Mouse (Mus musculus): ENCODE measurements at regions not wholly inside any gene's neighbourhood (a gene's known extent, or its start where the extent isn't known, plus 50 kb on each side); places are given as distances from the start of the nearest gene placed in this dataset.

- Histone ChIP-seq H3K27ac (no peak overlapping the region), H3K4me3 (no peak overlapping the region), H3K36me3 (replicated peaks) (no peaks in the 10 kb centered on the region), H3K27me3 (ENCODE audit: poor library complexity, severe bottlenecking) (no peaks in the 10 kb centered on the region), H3K9me3 (no peaks in the 10 kb centered on the region; the same call in 1 of the 2 replicates), H3K4me1 (peaks cover 6% of the 10 kb centered on the region)
- WGBS: 69% methylated on average over 3 of the region's 3 CpGs
- no peak for DNase-seq (ENCODE audit: extremely low spot score, low spot score)
These were observed 126.2 kb downstream of the 9530068E07Rik start for GRCm38 (mm10) chr11:52522384-52522783.

DNA sequence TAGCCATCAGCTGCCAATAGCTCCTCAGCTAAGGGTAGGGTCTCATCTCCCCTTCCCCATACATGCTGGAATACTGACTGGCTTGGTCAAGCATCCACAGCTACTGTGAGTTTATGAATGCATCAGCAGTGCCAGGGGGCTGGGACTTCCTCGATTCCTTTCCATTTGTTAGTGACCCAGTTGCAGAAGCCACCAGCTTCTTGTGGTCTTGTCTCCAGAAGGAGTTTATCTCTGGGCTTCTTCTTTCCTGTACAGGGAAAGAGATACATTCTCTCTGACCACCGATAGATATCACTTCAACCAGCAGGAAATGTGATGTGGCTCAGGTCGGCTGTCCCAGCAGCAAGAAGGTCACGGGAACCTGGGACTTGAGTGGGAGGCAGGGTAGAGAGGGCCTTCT is 127.0 kb downstream of the 9530068E07Rik start:
- no peaks in the 10 kb centered on the region for H3K9me3 ChIP-seq
- no peaks in the 10 kb centered on the region for H3K36me3 ChIP-seq (replicated peaks)
- no peak overlapping the region for H3K4me3 ChIP-seq
- no peak for DNase-seq (ENCODE audit: extremely low spot score, low spot score)
- H3K27me3 ChIP-seq (ENCODE audit: poor library complexity, severe bottlenecking): no peaks in the 10 kb centered on the region
- peaks cover 6% of the 10 kb centered on the region for H3K4me1 ChIP-seq
- WGBS: 88% methylated on average over 4 of the region's 4 CpGs
- no peak overlapping the region for H3K27ac ChIP-seq

DNA sequence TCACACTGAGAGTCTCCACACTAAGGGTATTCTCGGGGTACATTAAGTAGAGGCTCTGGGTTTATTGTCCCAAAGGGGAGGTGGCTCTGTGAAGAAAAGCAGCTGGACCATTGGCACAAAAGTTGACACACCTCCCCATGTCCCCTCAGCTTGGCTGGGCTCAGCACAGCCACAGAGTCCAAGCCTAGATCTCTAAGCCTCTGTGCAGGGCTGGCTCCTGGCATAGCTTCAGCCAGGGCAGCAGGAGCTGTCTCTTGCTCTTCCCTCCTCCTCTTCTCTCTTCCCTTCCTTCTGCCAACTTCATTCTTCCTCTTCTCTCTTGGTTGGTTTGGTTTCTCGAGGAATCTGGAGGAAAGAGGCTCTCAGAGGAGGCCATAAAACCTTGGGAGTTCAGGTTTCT is 127.4 kb downstream of the 9530068E07Rik start:
- H3K4me3 ChIP-seq: no peak overlapping the region
- no peak overlapping the region for H3K27ac ChIP-seq
- peaks cover 6% of the 10 kb centered on the region for H3K4me1 ChIP-seq
- 78% methylated on average over 2 of the region's 2 CpGs for WGBS
- no peak for DNase-seq (ENCODE audit: extremely low spot score, low spot score)
- no peaks in the 10 kb centered on the region for H3K27me3 ChIP-seq (ENCODE audit: poor library complexity, severe bottlenecking)
- no peaks in the 10 kb centered on the region for H3K36me3 ChIP-seq (replicated peaks)
- no peaks in the 10 kb centered on the region for H3K9me3 ChIP-seq

DNA sequence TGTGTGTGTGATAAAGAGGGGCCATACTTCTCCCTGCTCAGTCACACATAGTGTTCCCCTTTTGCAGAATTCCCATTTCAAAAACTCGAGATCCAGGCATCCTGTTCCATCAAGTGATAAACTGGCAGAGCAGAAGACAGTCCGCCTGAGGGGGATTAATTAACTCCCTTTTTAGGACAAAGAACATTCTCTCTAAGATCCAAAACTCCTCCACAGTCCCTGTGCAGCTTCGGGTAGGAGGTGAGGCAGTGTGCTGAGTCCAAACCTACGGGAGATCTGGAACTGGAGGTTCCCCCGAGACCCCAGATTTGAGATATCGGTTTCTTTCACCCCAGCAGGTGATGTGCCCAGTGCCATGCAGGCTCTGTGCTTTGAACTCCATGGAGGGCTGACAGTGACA is 129.2 kb downstream of the 9530068E07Rik start:
- no peak overlapping the region for H3K27ac ChIP-seq
- 69% methylated on average over 6 of the region's 6 CpGs for WGBS
- DNase-seq (ENCODE audit: extremely low spot score, low spot score): no peak
- no peaks in the 10 kb centered on the region for H3K9me3 ChIP-seq
- no peak overlapping the region for H3K4me3 ChIP-seq
- no peaks in the 10 kb centered on the region for H3K27me3 ChIP-seq (ENCODE audit: poor library complexity, severe bottlenecking)
- no peaks in the 10 kb centered on the region for H3K36me3 ChIP-seq (replicated peaks)
- H3K4me1 ChIP-seq: peaks cover 6% of the 10 kb centered on the region

- H3K4me3 ChIP-seq: no peak overlapping the region
- H3K36me3 ChIP-seq (replicated peaks): no peaks in the 10 kb centered on the region
- H3K9me3 ChIP-seq: no peaks in the 10 kb centered on the region
- WGBS: 89% methylated on average over 6 of the region's 6 CpGs
- no peak for DNase-seq (ENCODE audit: extremely low spot score, low spot score)
- no peaks in the 10 kb centered on the region for H3K27me3 ChIP-seq (ENCODE audit: poor library complexity, severe bottlenecking)
- H3K4me1 ChIP-seq: peaks cover 6% of the 10 kb centered on the region
- no peak overlapping the region for H3K27ac ChIP-seq
These were observed 130.1 kb downstream of the 9530068E07Rik start for GRCm38 (mm10) chr11:52526306-52526705.

GRCm38 (mm10) chr11:52533379-52533778 is 137.2 kb downstream of the 9530068E07Rik start:
- DNase-seq (ENCODE audit: extremely low spot score, low spot score): no peak
- no peaks in the 10 kb centered on the region for H3K27me3 ChIP-seq (ENCODE audit: poor library complexity, severe bottlenecking)
- H3K4me1 ChIP-seq: peaks cover 18% of the 10 kb centered on the region
- no peak overlapping the region for H3K4me3 ChIP-seq
- no peaks in the 10 kb centered on the region for H3K9me3 ChIP-seq
- no peaks in the 10 kb centered on the region for H3K36me3 ChIP-seq (replicated peaks)
- H3K27ac ChIP-seq: no peak overlapping the region
- 84% methylated on average over 5 of the region's 5 CpGs for WGBS

GRCm38 (mm10) chr11:52534586-52534985 is 138.4 kb downstream of the 9530068E07Rik start:
- H3K27ac ChIP-seq: no peak overlapping the region
- no peak overlapping the region for H3K4me3 ChIP-seq
- H3K9me3 ChIP-seq: no peaks in the 10 kb centered on the region
- no peaks in the 10 kb centered on the region for H3K27me3 ChIP-seq (ENCODE audit: poor library complexity, severe bottlenecking)
- WGBS: 73% methylated on average over 13 of the region's 13 CpGs
- H3K4me1 ChIP-seq: peaks cover 18% of the 10 kb centered on the region
- H3K36me3 ChIP-seq (replicated peaks): no peaks in the 10 kb centered on the region
- DNase-seq (ENCODE audit: extremely low spot score, low spot score): no peak

DNA sequence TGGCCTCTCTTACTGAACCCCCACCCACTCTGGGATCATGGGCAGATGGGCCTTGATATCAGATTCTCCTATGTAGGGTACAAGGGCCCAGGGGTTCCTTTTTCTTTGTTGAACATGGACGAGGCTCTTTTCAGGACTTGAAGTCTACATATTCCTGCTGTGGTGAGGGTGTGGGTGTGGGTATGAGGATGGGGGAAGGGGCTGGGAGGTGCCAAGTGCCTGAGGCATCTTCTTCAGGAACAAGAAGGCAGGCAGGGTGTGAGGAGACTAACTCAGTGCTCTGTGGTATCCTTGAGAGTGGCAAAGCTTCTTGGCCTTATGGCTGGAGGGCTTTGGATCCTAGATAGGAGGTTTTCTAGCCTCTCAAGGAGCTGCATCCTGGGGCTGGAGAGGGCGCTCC is 140.0 kb downstream of the 9530068E07Rik start:
- H3K36me3 ChIP-seq (replicated peaks): no peaks in the 10 kb centered on the region
- 83% methylated on average over 2 of the region's 2 CpGs for WGBS
- peaks cover 18% of the 10 kb centered on the region for H3K4me1 ChIP-seq
- no peak overlapping the region for H3K4me3 ChIP-seq
- no peaks in the 10 kb centered on the region for H3K27me3 ChIP-seq (ENCODE audit: poor library complexity, severe bottlenecking)
- no peaks in the 10 kb centered on the region for H3K9me3 ChIP-seq
- no peak overlapping the region for H3K27ac ChIP-seq
- DNase-seq (ENCODE audit: extremely low spot score, low spot score): no peak

DNA sequence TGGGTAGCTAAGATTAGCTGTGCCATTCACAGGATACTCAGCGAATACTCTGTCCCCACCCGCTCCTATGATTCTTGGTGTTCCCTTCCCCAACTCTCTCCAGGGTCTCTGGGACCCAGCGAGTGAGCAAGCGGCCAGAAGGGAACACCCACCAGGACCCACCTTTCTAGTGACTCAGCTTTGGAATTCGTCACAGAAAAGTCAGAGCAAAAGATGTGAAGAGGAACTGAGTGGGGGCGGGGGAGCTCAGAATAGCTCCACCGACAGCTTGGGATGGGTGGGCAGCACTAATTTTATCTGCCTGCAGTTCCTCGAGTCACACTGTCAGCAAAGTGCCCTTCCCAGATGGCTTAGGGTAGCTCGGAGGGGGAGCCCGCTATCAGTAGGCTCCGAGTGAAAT is 140.6 kb downstream of the 9530068E07Rik start:
- H3K4me3 ChIP-seq: no peak overlapping the region
- WGBS: 75% methylated on average over 11 of the region's 11 CpGs
- peaks cover 18% of the 10 kb centered on the region for H3K4me1 ChIP-seq
- H3K36me3 ChIP-seq (replicated peaks): no peaks in the 10 kb centered on the region
- H3K27me3 ChIP-seq (ENCODE audit: poor library complexity, severe bottlenecking): no peaks in the 10 kb centered on the region
- no peak for DNase-seq (ENCODE audit: extremely low spot score, low spot score)
- no peaks in the 10 kb centered on the region for H3K9me3 ChIP-seq
- no peak overlapping the region for H3K27ac ChIP-seq

DNA sequence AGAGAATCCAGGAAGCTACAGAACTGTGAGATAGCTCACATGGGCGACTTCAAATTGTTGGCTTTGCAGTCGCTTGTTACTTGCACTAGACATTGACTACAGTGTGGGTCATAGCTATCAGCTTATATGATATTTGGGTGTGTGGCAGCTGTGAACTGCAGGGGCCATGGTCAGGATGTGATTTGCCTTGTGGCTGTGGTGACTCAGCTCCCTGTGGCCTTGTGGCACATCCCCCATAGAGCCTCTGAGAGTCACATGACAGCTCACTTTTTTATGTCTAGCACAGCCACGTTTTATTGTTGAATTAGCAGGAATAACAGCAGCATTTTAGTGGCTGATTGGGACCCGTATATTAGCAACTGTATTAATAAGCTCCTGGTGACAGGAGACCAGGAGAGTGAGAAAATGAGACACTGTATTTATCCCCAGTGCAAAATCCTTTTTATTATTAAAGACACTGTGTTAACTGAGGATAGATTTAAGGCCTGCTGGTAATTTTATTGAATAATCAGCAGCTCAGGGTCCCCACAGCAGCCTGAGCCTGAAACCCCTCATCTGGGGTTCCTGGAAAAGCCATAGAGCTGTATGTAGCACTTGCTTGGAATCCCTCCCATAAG is 141.7 kb downstream of the 9530068E07Rik start:
- Histone ChIP-seq H3K36me3 (replicated peaks) (no peaks in the 10 kb centered on the region), H3K9me3 (no peaks in the 10 kb centered on the region), H3K4me3 (no peak overlapping the region), H3K27me3 (ENCODE audit: poor library complexity, severe bottlenecking) (no peaks in the 10 kb centered on the region), H3K27ac (no peak overlapping the region), H3K4me1 (peaks cover 18% of the 10 kb centered on the region)
- no peak for DNase-seq (ENCODE audit: extremely low spot score, low spot score)
- 80% methylated on average over 4 of the region's 4 CpGs for WGBS

DNA sequence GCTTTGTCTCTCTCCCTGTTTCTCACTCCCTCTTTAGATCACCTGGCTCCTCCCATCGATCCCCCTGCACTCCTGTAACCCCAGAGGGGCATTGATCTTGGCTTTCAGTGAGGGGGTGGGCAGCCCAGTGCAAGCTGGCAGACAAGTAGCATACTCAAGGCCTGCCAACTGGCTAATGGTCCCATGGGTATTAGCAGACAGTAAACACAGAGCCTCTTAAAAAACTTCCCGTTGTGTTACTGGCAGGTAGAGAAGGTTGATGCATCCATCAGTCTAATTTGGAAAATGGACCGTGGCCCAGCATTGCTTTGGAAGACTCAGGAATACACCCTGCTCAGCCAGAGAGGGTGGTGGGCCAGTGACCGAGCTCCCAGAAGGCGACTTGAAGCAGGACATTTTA is 145.0 kb downstream of the 9530068E07Rik start:
- 76% methylated on average over 5 of the region's 5 CpGs for WGBS
- Histone ChIP-seq H3K9me3 (no peaks in the 10 kb centered on the region), H3K36me3 (replicated peaks) (no peaks in the 10 kb centered on the region), H3K4me3 (no peak overlapping the region), H3K27me3 (ENCODE audit: poor library complexity, severe bottlenecking) (no peaks in the 10 kb centered on the region), H3K4me1 (no peaks in the 10 kb centered on the region), H3K27ac (no peak overlapping the region)
- no peak for DNase-seq (ENCODE audit: extremely low spot score, low spot score)

GRCm38 (mm10) chr11:52551451-52551850 is 155.2 kb downstream of the 9530068E07Rik start:
- H3K27ac ChIP-seq: no peak overlapping the region
- no peaks in the 10 kb centered on the region for H3K4me1 ChIP-seq
- WGBS: 80% methylated on average over 5 of the region's 5 CpGs
- H3K9me3 ChIP-seq: no peaks in the 10 kb centered on the region
- H3K36me3 ChIP-seq (replicated peaks): no peaks in the 10 kb centered on the region
- DNase-seq (ENCODE audit: extremely low spot score, low spot score): no peak
- H3K4me3 ChIP-seq: no peak overlapping the region
- no peaks in the 10 kb centered on the region for H3K27me3 ChIP-seq (ENCODE audit: poor library complexity, severe bottlenecking)

DNA sequence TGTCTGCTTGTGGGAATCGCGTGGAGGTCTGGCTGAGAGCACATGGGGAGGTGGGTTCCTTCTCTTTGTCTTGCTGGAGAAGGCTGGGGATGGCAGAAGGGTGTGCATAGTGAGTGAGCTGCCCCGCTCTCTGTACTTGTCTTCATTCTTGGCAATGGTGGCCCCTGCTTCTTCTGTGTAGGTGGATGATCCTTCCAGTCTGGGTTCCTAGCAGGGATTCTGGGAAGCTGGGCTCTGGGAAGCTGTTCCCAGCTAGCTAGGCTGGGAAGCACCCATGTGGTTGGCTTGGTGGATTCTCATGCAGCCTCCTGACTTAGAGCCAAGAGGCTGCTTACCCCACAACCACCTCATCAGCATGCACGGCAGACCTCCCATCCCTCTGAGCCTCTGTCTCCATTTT is 156.6 kb downstream of the 9530068E07Rik start:
- no peak for DNase-seq (ENCODE audit: extremely low spot score, low spot score)
- H3K4me1 ChIP-seq: no peaks in the 10 kb centered on the region
- no peaks in the 10 kb centered on the region for H3K36me3 ChIP-seq (replicated peaks)
- H3K4me3 ChIP-seq: no peak overlapping the region
- no peak overlapping the region for H3K27ac ChIP-seq
- no peaks in the 10 kb centered on the region for H3K9me3 ChIP-seq
- 86% methylated on average over 4 of the region's 4 CpGs for WGBS
- H3K27me3 ChIP-seq (ENCODE audit: poor library complexity, severe bottlenecking): no peaks in the 10 kb centered on the region

DNA sequence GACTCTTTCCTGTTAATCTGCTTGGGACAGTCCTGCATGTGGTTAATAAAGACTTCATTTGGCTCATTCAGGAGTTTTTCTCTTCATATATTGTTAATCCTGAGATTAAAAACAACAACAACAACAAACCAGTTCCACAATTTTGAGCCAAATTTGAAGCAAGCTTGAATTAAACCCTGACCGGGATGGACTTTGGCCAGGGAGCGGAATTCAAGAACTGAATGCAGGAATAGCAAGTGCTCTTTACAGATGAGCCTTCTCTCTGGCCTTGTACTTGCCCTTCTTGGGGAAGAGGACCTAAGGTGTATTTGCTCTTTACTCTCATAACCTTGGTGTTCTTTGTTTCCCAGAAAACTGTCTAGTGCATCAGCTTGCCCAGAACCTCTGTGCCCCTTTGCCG is 161.6 kb downstream of the 9530068E07Rik start:
- Histone ChIP-seq H3K4me3 (no peak overlapping the region), H3K4me1 (peaks cover 4% of the 10 kb centered on the region; the same call in 1 of the 2 replicates), H3K27ac (no peak overlapping the region), H3K27me3 (ENCODE audit: poor library complexity, severe bottlenecking) (no peaks in the 10 kb centered on the region), H3K36me3 (replicated peaks) (no peaks in the 10 kb centered on the region), H3K9me3 (no peaks in the 10 kb centered on the region)
- 98% methylated on average over 3 of the region's 3 CpGs for WGBS
- no peak for DNase-seq (ENCODE audit: extremely low spot score, low spot score)

All from forebrain, embryonic 10.5 days (tissue).